Mouse (Mus musculus): ENCODE measurements at regions not wholly inside any gene's neighbourhood (a gene's known extent, or its start where the extent isn't known, plus 50 kb on each side); places are given as distances from the start of the nearest gene placed in this dataset.
A peak's percentile ranks its signal among the peaks of the same experiment; 100 is the strongest.

GRCm38 (mm10) chr10:19491513-19492380 is 100.0 kb upstream of the Ifngr1 start:
- TF ChIP-seq CTCF (IDR thresholded peaks at IDR 0.05; ENCODE audit: low read depth, low read length) (peak; percentile 93), POLR2A (IDR thresholded peaks at IDR 0.05; ENCODE audit: borderline replicate concordance, low read depth, low read length) (no peak)
